Mouse (Mus musculus): Measurements from ENCODE around the gene Glycam1. TPM values are rescaled to one million over a fixed set of nuclear protein-coding genes. Genes with fewer than 3 reads are reported as not detected.

Gene Glycam1
- not detected in 4 replicates for total RNA-seq (2023; ENCODE audit: inconsistent age)

DNA sequence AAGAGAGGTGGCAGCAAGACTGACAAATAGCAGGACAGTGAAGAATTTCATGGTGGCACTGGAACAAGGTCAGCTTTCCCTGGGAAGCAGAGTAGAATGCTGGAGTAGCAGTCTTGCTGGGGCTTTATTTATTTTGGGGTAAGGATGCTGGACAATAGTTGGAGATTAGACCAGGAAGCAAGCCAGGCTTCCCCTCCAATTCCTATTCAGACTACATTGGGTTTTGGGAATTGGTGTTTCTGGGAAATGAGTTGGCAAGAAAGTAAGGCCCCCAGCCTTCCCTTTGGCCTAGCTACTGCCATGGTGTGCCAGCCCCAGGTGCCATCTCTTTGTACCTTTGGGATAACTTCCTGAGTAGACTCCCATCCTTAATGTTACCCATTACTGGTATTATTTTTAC, at the start of gene Glycam1:
Gene Glycam1, minus strand, starts transcription at position 101 of the 400 bp plus-strand sequence.

DNA sequence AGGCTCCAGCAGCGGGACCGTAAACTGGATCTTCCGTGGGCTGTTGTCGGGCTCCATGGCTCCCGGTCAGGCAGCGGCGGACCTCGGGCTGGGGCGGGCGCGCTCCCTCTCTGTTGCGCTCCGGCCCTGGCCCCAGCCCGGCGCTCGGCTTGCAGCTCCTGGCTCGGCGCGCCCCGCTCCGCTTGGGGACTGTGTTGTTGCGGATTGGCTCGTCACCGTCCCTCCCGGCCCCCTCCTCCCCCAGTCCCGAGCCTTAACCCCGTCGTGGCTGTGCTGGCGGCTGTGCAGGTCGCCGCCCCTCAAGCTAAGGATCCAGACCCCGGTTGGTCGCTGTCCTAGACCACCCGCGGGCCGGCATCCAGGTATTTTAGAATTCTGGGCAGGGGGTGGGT, 27.1 kb downstream of the Glycam1 start, which contains the start of gene Ppp1r1a:
Gene Ppp1r1a, minus strand, starts transcription at position 182 of the 392 bp plus-strand sequence.

Other genes starting within 250 kb of the Glycam1 start
- gene Zfp385a, start 225.0 kb downstream of the Glycam1 start, total RNA-seq (2023; ENCODE audit: inconsistent age), result 14.8 to 23.0 TPM (median 19.6 TPM) in 4 replicates
- 0.12 to 0.48 TPM (median 0.26 TPM) in 4 replicates for gene Itga5, start 198.3 kb downstream of the Glycam1 start, total RNA-seq (2023; ENCODE audit: inconsistent age)
- not detected in 4 replicates for gene Gtsf1, start 134.6 kb downstream of the Glycam1 start, total RNA-seq (2023; ENCODE audit: inconsistent age)
- not detected in 4 replicates for gene Gtsf2, start 116.6 kb downstream of the Glycam1 start, total RNA-seq (2023; ENCODE audit: inconsistent age)
- 249 to 261 TPM (median 258 TPM) in 4 replicates for gene Nckap1l, start 111.3 kb downstream of the Glycam1 start, total RNA-seq (2023; ENCODE audit: inconsistent age)
- gene Pde1b, start 62.0 kb downstream of the Glycam1 start, total RNA-seq (2023; ENCODE audit: inconsistent age), result 40.0 to 49.8 TPM (median 48.2 TPM) in 4 replicates
- gene Ppp1r1a, start 27.1 kb downstream of the Glycam1 start, total RNA-seq (2023; ENCODE audit: inconsistent age), result not detected in 4 replicates
- gene Mucl1, start 190.4 kb upstream of the Glycam1 start, total RNA-seq (2023; ENCODE audit: inconsistent age), result not detected in 4 replicates